Mouse (Mus musculus): ENCODE data around the gene Gm37240.

Gene Gm37240

GRCm38 (mm10) chr3:85369847-85370246 is 517.5 kb downstream of the Gm37240 start:
- in situ Hi-C loops (cut with MboI; ENCODE audit: low sequenced_read_pairs): no loop called here

GRCm38 (mm10) chr3:85369157-85369556 is 518.2 kb downstream of the Gm37240 start:
- in situ Hi-C loops (cut with MboI; ENCODE audit: low sequenced_read_pairs): no loop called here

DNA sequence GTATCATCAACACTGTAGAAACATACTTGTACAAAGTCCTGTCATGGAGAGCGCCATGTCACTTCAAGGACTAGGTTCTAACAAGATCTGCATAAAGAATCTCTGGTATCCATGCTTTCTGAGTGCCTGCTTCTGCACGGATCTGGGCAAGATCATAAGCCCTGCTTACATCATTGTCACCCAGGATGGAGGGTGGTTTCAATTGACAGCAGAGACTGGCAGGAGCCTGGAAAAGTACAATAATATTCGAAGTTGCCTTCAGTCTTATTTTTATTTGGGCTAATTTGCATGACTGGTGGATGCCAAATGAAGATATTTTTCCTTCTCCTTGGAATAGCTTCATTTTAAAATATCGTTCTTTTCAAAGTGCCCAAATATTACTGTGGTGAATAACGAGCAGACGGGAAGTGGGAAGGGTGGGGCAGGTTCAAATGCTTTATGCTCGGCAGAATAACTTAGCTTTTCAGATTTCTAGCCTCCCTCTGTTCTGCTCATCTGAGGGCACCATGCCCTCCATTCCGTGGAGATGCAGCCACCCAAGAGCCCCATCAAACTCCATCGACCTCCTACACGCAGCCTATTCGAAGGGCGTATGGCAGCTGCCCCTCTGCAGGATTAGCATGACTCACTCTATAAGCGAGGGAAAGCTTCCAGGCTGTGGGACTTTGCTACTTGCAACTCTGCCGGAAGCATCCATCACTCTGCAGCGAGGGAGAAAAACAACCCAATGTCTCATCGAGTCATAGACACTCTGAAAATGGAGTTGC is 518.8 kb downstream of the Gm37240 start:
- in situ Hi-C loops (cut with MboI; ENCODE audit: low sequenced_read_pairs): no loop called here

- in situ Hi-C loops (cut with MboI; ENCODE audit: low sequenced_read_pairs): no loop called here
Measured at GRCm38 (mm10) chr3:85364591-85365343, 522.6 kb downstream of the Gm37240 start.

DNA sequence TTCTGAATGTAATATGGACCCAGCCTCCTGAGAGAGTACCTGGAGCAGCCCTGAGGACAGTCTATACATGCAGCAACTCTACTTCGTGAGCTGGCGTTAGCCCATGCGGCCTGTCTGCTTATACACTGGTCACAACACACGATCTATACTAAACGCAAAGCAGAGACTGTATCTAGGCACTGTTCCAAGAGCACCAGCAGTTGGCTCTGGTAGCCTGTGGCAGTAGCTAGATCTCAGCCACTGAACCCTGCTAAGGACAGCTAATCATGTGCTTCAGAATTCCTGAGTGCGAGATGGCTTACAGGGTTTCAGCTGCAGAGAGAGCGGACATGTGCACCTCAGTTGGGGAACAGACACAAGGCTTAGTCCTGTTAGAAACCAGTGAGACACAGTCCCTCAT is 524.4 kb downstream of the Gm37240 start:
- in situ Hi-C loops (cut with MboI; ENCODE audit: low sequenced_read_pairs): no loop called here

DNA sequence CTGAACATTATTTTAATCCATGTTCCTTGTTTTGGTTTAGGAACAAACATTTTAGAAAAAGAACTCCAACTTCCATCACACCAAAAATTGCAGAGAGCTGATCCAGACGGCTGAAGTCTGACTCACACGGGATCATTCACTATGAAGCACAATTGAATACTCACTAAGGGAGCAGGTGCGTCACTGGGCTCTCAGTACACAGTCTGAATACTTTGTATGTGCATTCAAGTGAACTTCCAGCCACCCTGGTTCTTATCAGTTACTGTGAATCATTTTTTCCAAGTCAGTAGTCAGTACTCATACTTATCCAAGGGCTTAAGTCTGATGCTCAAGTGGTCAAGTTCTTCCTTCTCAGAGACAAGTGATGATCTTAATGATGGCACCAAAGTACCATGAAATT is 530.9 kb downstream of the Gm37240 start:
- in situ Hi-C loops (cut with MboI; ENCODE audit: low sequenced_read_pairs): no loop called here

GRCm38 (mm10) chr3:85348021-85348420 is 539.3 kb downstream of the Gm37240 start:
- in situ Hi-C loops (cut with MboI; ENCODE audit: low sequenced_read_pairs): no loop called here

- in situ Hi-C loops (cut with MboI; ENCODE audit: low sequenced_read_pairs): no loop called here
Measured at GRCm38 (mm10) chr3:85341103-85341860, 546.0 kb downstream of the Gm37240 start.

DNA sequence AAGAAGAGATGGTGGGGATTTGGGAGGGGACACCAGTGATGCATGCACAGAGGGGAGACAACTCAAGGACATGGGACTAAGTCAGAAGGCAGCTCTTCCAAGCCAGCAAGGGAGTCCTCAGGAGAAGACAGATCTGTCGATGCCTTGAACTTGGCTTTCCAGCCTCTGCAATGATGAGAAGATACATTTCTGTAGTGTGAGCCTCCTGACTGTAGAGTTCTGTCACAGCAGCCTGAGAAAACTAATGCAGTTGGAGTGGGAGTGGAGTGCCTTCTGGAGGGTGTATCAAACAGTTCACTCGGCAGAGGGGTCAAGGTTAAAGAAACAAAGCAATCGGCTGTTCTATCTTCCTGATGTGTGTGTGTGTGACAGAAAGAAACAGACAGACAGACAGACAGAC is 546.8 kb downstream of the Gm37240 start:
- in situ Hi-C loops (cut with MboI; ENCODE audit: low sequenced_read_pairs): no loop called here

- in situ Hi-C loops (cut with MboI; ENCODE audit: low sequenced_read_pairs): no loop called here
Measured at GRCm38 (mm10) chr3:85339926-85340325, 547.4 kb downstream of the Gm37240 start.

DNA sequence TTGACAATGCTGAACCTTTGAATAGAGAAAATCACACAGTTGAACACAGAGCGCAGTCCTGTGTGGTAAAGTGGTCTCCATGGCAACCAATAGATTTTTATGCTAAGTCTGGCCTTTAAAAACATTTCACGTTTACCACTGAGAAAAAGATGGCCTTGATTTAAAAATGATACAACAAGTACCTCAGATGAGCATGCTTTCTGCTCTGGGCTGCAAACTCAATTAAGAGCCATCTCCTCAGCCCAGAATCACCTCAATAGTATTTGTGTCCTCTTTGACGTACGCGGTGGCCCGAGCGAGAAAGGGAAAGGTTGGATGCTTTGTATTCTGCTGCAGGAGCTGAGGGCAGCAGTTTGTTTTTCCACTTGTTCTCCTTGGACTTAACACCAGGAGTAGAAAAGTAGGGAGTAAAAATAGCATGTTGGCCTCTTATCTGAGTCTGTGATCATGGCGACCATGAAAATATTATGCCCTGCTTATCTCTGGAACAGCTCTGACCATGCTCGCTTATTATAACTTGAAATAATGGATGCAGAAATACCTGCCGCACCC is 548.0 kb downstream of the Gm37240 start:
- in situ Hi-C loops (cut with MboI; ENCODE audit: low sequenced_read_pairs): no loop called here

- in situ Hi-C loops (cut with MboI; ENCODE audit: low sequenced_read_pairs): no loop called here
Measured at GRCm38 (mm10) chr3:85338755-85339095, 548.6 kb downstream of the Gm37240 start.

GRCm38 (mm10) chr3:85337881-85338754 is 549.2 kb downstream of the Gm37240 start:
- in situ Hi-C loops (cut with MboI; ENCODE audit: low sequenced_read_pairs): no loop called here

DNA sequence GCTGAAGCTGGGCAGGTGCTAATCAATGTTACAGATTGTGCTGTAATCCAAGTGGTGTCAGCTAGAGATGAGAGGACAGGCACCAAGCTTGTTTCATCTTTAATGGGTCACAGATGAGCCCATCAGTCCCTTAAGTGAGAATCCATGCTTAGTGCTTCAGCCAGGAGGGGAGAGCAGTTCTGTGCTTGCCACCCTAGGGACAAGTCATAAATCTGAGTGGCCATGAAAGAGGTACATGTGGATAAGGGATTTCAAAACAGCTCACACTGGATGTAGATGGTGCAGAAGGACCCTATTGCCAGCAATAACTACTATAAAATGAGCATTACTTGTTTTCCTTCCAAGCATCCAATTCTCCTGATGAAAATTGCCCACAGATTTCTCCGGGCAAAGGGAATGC is 551.8 kb downstream of the Gm37240 start:
- in situ Hi-C loops (cut with MboI; ENCODE audit: low sequenced_read_pairs): no loop called here

- in situ Hi-C loops (cut with MboI; ENCODE audit: low sequenced_read_pairs): no loop called here
Measured at GRCm38 (mm10) chr3:85332276-85332675, 555.0 kb downstream of the Gm37240 start.

DNA sequence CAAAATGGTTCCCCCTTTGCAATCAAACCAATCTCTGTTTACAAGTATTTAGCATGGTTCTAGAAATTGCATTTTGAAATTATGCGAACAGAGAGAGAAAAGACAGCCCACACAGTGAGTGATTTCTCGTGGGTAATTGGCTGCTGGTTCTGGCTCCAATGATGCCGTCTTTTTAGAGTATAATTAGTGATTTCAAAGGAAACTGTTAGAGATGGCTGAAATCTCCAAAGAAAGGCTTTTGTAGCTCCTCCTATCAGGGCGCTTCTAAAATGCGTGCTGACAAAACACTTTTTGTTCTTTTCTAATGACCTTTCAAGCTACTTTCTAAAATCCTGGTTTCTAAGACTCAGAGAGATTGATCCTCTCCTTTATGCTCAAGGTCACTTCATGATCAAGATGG is 569.1 kb downstream of the Gm37240 start:
- in situ Hi-C loops (cut with MboI; ENCODE audit: low sequenced_read_pairs): no loop called here

- in situ Hi-C loops (cut with MboI; ENCODE audit: low sequenced_read_pairs): no loop called here
Measured at GRCm38 (mm10) chr3:85317306-85317705, 570.0 kb downstream of the Gm37240 start.

DNA sequence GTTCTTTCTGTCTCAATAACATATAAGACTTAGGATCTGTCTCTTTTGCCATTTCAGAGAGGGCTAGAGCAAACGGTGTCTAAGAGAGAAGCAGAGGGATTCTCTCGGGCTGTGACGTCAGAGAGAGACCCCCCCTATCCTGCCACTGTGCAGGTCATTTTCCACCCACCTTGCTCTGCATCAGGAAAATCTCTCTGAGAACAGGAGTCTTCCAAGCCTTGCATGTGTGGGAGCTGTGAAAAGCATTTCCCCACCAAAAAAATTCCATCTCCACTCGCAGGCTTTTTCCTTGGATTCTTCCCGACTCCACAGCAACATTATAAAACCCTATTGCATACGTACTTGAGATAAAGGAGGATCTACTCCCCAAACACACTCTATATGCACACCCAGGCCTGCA is 572.4 kb downstream of the Gm37240 start:
- in situ Hi-C loops (cut with MboI; ENCODE audit: low sequenced_read_pairs): no loop called here

GRCm38 (mm10) chr3:85313646-85314255 is 573.6 kb downstream of the Gm37240 start:
- in situ Hi-C loops (cut with MboI; ENCODE audit: low sequenced_read_pairs): no loop called here

- in situ Hi-C loops (cut with MboI; ENCODE audit: low sequenced_read_pairs): no loop called here
Measured at GRCm38 (mm10) chr3:85311176-85311575, 576.1 kb downstream of the Gm37240 start.
